Comparison of ENCODE assay signal across 25 mouse cellular contexts in the genomic region with DNA sequence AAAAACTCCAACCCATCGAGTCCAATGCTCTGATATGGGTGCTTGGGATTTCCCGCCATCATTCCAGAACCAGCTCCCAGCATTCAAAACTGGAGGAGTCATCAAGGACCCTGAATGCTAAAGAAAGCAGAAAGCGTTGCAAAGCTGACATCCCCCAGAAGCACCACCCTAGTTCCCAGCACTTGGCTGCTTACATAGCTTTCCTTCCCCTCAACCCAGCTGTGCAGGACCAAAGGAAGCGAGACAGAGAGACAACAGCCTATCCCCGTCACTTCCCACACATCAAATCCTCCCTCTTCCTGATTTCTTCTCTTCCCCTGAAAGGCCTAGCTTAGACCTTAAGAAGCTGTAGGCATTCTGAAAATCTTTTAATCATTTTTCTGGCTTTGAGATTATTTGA. TPM values are rescaled to one million over a fixed set of nuclear protein-coding genes. Genes with fewer than 3 reads are reported as not detected.
"Had no signal": no experiment of that assay in that cellular context is flagged by ENCODE, and none has a peak within 500 bp of the region (broad histone marks: within the 10 kb centered on the region; RNA-seq: fewer than 3 reads in every experiment).

No protein-coding gene starts in this region.

- DNase-seq: liver, postnatal 0 days; lung, adult 2 months; lung, postnatal 14 days; lung, postnatal 36 days; midbrain, embryonic 14.5 days; right cerebral cortex, postnatal 14 days; thymus, adult 2 months; thymus, postnatal 25 days; thymus, postnatal 4 days had no signal

- H3K4me1 ChIP-seq: stomach, embryonic 15.5 days had no signal

- H3K27me3 ChIP-seq: lung, embryonic 15.5 days; midbrain, embryonic 12.5 days; neural tube, embryonic 12.5 days; stomach, embryonic 15.5 days had no signal

- H3K27ac ChIP-seq: lung, embryonic 15.5 days; macrophage; midbrain, embryonic 12.5 days; neural tube, embryonic 12.5 days; stomach, embryonic 15.5 days; stomach, postnatal 0 days had no signal

- ATAC-seq: liver, postnatal 0 days; lung, postnatal 0 days; midbrain, embryonic 16.5 days had no signal

- H3K9me3 ChIP-seq: lung, embryonic 15.5 days; megakaryocyte, embryonic 14.5 days; midbrain, embryonic 12.5 days; neural tube, embryonic 12.5 days; stomach, embryonic 15.5 days had no signal

- H3K36me3 ChIP-seq: lung, embryonic 15.5 days; midbrain, embryonic 12.5 days; neural tube, embryonic 12.5 days; stomach, embryonic 15.5 days had no signal

- H3K4me2 ChIP-seq: lung, embryonic 15.5 days; midbrain, embryonic 12.5 days; neural tube, embryonic 12.5 days; stomach, embryonic 15.5 days had no signal

- H3K4me3 ChIP-seq: lung, embryonic 15.5 days; megakaryocyte, embryonic 14.5 days; midbrain, embryonic 12.5 days; neural tube, embryonic 12.5 days; stomach, embryonic 15.5 days had no signal

- H3K9ac ChIP-seq: liver, postnatal 0 days; lung, embryonic 15.5 days; midbrain, embryonic 12.5 days; neural tube, embryonic 12.5 days; stomach, embryonic 15.5 days had no signal

RNA-seq across cellular contexts. Expression of a gene that starts 15.7 kb away (rescaled TPM):
- total RNA-seq: neutrophil, adult 5-6 weeks had no signal
- polyA plus RNA-seq: macrophage had no signal

RNA-seq across cellular contexts. Expression of a gene that starts 35.8 kb away (rescaled TPM):
- total RNA-seq: megakaryocyte progenitor cell, adult 5-6 weeks; monocyte, adult 5-6 weeks; neutrophil, adult 5-6 weeks had no signal
- polyA plus RNA-seq: lung, adult 2 months; lung, embryonic 15.5 days; lung, postnatal 0 days; macrophage; midbrain, embryonic 12.5 days; neural tube, embryonic 12.5 days; spleen, adult 2 months; testis, adult 2 months had no signal

RNA-seq across cellular contexts. Expression of a gene that starts 44.9 kb away (rescaled TPM):
- total RNA-seq: megakaryocyte progenitor cell, adult 5-6 weeks; monocyte, adult 5-6 weeks; neutrophil, adult 5-6 weeks had no signal
- polyA plus RNA-seq: lung, adult 2 months; lung, postnatal 0 days; macrophage; midbrain, embryonic 12.5 days; midbrain, embryonic 14.5 days; midbrain, embryonic 16.5 days; neural tube, embryonic 12.5 days; neural tube, embryonic 14.5 days; spleen, adult 2 months; testis, adult 2 months; urinary bladder, adult 2 months had no signal

RNA-seq across cellular contexts. Expression of a gene that starts 53.8 kb away (rescaled TPM):
- total RNA-seq: megakaryocyte progenitor cell, adult 5-6 weeks; monocyte, adult 5-6 weeks; neutrophil, adult 5-6 weeks had no signal
- polyA plus RNA-seq: macrophage; midbrain, embryonic 12.5 days; neural tube, embryonic 12.5 days; testis, adult 2 months; urinary bladder, adult 2 months had no signal
